Mouse (Mus musculus): ENCODE measurements around the gene Plekhf1.
A peak's percentile ranks its signal among the peaks of the same experiment; 100 is the strongest.

Plekhf1 gene

GRCm38 (mm10) chr7:38184786-38185185 lies 43.0 kb downstream of the Plekhf1 start:
- no peak for DNase-seq

GRCm38 (mm10) chr7:38184418-38184745 lies 43.4 kb downstream of the Plekhf1 start:
- no peak for DNase-seq

GRCm38 (mm10) chr7:38183709-38184417 lies 44.0 kb downstream of the Plekhf1 start:
- peak; percentile 91 to 94 for DNase-seq

GRCm38 (mm10) chr7:38182962-38183687 lies 44.7 kb downstream of the Plekhf1 start, which contains the start of gene 1600014C10Rik:
Gene 1600014C10Rik, plus strand, starts transcription at chr7:38183217.
- DNase-seq: no peak

GRCm38 (mm10) chr7:38182596-38182961 lies 45.2 kb downstream of the Plekhf1 start:
- DNase-seq: peak; percentile 86 to 90

- DNase-seq: no peak
These were observed 46.5 kb downstream of the Plekhf1 start for GRCm38 (mm10) chr7:38181366-38181765.

GRCm38 (mm10) chr7:38179896-38180295 lies 47.9 kb downstream of the Plekhf1 start:
- no peak for DNase-seq

GRCm38 (mm10) chr7:38176056-38176455 lies 51.8 kb downstream of the Plekhf1 start:
- no peak for DNase-seq

GRCm38 (mm10) chr7:38174321-38175148 lies 53.3 kb downstream of the Plekhf1 start:
- no peak for DNase-seq

GRCm38 (mm10) chr7:38173871-38174270 lies 53.9 kb downstream of the Plekhf1 start:
- no peak for DNase-seq

GRCm38 (mm10) chr7:38167724-38168141 lies 60.1 kb downstream of the Plekhf1 start:
- DNase-seq: peak; percentile 53 to 54
